Mouse (Mus musculus): Measurements from ENCODE around the gene Manba. TPM values are rescaled to one million over a fixed set of nuclear protein-coding genes. Genes with fewer than 3 reads are reported as not detected.
"Not testable (repeated sequence)": the region's sequence is repeated elsewhere in the genome, so short reads cannot be mapped to it uniquely, and the experiment has no call there.

Manba gene
- polyA plus RNA-seq, 1 experiment from 2014 or later = 3.8 TPM

DNA sequence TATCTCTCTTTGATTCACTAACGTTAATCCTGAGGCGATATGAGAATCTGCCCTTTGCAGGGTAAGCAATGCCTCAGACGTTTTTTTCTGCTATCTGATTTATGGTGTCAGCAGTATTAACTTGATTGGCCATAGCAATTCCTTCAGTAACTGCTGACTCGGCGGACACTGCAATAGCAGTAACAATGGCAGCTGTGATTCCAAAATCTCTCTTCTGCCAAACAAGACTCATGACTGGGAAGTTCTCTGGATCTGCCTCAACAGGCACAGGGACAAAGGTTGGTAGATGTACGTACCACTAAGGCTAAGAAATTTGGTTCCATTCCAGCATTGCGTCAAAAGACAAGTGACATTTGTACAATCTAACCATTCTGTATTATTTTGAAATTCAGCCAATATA, 7.9 kb downstream of the Manba start:
- not testable (repeated sequence) for H3K9me3 ChIP-seq (ENCODE audit: control insufficient read depth, low read length); H3K36me3 ChIP-seq (ENCODE audit: control insufficient read depth, insufficient read depth, low read length); H3K27ac ChIP-seq (ENCODE audit: low read depth, low read length); H3K27me3 ChIP-seq (ENCODE audit: control insufficient read depth, insufficient read depth, low read length); DNase-seq (ENCODE audit: low spot score); H3K4me3 ChIP-seq (ENCODE audit: low read depth, low read length); H3K4me1 ChIP-seq (replicated peaks; ENCODE audit: control insufficient read depth, insufficient read depth, low read length); H3K9ac ChIP-seq (ENCODE audit: low read length); ATAC-seq (replicated peaks; ENCODE audit: low FRiP score); H3K4me2 ChIP-seq (ENCODE audit: low read depth, low read length, severe bottlenecking)
- 89% methylated on average over 7 of the region's 7 CpGs for WGBS

DNA sequence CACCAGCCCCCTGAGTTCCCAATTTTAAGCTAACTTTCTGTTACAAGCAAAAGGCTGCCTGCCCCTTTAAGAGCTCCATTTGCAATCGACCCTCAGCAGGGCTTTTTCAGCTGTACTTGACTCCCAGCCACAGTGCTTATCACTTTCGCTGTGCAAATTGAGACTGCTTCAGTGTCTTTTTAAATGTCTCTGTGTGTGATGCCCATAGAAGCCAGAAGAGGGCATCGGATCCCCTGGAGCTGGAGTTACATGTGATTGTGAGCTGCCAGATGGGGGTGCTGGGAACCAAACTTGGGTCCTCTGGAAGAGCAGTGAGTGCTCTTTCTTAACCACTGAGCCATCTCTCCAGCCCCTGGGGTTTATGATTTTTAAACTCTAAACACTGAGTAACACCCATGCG, 12.5 kb downstream of the Manba start:
- not testable (repeated sequence) for H3K9me3 ChIP-seq (ENCODE audit: control insufficient read depth, low read length); H3K4me3 ChIP-seq (ENCODE audit: low read depth, low read length); H3K27ac ChIP-seq (ENCODE audit: low read depth, low read length); H3K36me3 ChIP-seq (ENCODE audit: control insufficient read depth, insufficient read depth, low read length); H3K4me1 ChIP-seq (replicated peaks; ENCODE audit: control insufficient read depth, insufficient read depth, low read length); H3K27me3 ChIP-seq (ENCODE audit: control insufficient read depth, insufficient read depth, low read length); H3K4me2 ChIP-seq (ENCODE audit: low read depth, low read length, severe bottlenecking); ATAC-seq (replicated peaks; ENCODE audit: low FRiP score); H3K9ac ChIP-seq (ENCODE audit: low read length); DNase-seq (ENCODE audit: low spot score)
- 88% methylated on average over 4 of the region's 4 CpGs for WGBS

DNA sequence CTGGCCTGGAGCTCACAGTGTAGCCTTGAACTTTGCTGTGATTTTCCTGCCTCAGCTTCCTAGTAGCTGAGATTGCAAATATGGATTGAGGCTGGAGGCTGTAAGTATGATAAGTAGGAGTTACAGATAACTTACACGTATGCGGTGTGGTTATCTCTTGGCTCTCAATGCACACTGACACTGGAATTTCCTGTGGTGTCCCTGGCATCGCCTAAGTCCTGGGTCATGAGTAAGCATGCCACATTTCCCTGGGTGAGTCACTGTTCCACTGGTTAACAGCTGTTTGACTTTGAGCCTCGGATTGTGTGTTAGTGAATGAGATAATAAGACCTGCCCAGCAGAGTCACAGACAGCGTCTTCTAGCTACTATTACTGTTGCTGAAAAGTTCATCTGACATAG, 13.5 kb downstream of the Manba start:
- no peak overlapping the region for H3K27ac ChIP-seq (ENCODE audit: low read depth, low read length)
- no peaks in the 10 kb centered on the region for H3K9me3 ChIP-seq (ENCODE audit: control insufficient read depth, low read length)
- no peak for DNase-seq (ENCODE audit: low spot score)
- no peaks in the 10 kb centered on the region for H3K4me1 ChIP-seq (replicated peaks; ENCODE audit: control insufficient read depth, insufficient read depth, low read length)
- WGBS = 86% methylated on average over 5 of the region's 5 CpGs
- no peak overlapping the region for H3K9ac ChIP-seq (ENCODE audit: low read length)
- no peak overlapping the region for H3K4me2 ChIP-seq (ENCODE audit: low read depth, low read length, severe bottlenecking)
- H3K27me3 ChIP-seq (ENCODE audit: control insufficient read depth, insufficient read depth, low read length) = no peaks in the 10 kb centered on the region
- ATAC-seq (replicated peaks; ENCODE audit: low FRiP score) = no peak
- H3K4me3 ChIP-seq (ENCODE audit: low read depth, low read length) = no peak overlapping the region
- H3K36me3 ChIP-seq (ENCODE audit: control insufficient read depth, insufficient read depth, low read length) = no peaks in the 10 kb centered on the region

DNA sequence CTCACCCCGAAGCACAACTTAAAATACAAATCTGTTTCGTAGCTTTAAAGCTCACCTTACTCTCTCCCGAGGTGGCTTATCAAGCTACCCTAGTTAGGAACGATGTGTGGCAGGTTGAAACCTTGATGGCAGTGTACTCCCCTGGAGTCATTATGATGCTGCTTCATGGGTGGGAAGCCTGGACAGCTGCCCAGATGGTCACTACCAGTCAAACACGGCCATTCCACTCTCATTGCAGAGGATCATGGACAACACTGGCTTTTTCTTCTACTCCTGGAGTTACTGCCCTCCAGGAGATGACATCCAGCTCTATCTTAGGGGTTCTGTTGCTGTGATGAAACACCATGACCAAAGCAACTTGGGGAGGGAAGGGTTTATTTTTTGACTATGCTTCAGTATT, 17.7 kb downstream of the Manba start:
- WGBS = 91% methylated on average over 5 of the region's 5 CpGs
- Histone ChIP-seq H3K4me1 (replicated peaks; ENCODE audit: control insufficient read depth, insufficient read depth, low read length) (no peaks in the 10 kb centered on the region), H3K36me3 (ENCODE audit: control insufficient read depth, insufficient read depth, low read length) (no peaks in the 10 kb centered on the region), H3K4me3 (ENCODE audit: low read depth, low read length) (no peak overlapping the region), H3K27ac (ENCODE audit: low read depth, low read length) (no peak overlapping the region), H3K4me2 (ENCODE audit: low read depth, low read length, severe bottlenecking) (no peak overlapping the region), H3K9me3 (ENCODE audit: control insufficient read depth, low read length) (no peaks in the 10 kb centered on the region), H3K9ac (ENCODE audit: low read length) (no peak overlapping the region), H3K27me3 (ENCODE audit: control insufficient read depth, insufficient read depth, low read length) (no peaks in the 10 kb centered on the region)
- no peak for DNase-seq (ENCODE audit: low spot score)
- no peak for ATAC-seq (replicated peaks; ENCODE audit: low FRiP score)

DNA sequence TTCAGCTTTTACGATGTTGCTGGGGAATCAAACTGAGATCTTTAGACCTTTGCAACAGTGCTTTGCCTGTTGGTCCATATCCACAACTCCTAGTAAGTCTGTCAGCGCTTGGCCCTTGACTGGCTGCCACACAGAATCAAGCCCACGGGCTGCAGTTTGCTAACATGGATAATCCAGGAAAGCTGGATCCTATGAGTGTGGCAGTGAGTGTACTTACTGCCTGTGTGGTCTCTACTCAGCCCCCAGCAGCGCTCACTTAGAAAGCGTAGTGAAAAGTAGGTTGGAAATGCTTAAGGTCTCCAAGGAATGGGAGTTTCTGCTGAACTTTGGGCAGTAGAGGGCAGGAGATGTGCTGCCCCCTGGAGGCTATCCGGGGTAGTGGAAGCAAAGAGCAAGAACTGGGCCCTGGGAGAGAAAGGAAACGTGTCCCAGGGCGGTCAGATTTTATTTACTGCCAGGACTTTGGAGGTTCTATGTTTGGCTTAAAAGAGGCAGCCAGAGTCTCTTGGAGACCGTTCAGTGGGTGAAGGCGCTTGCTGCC, 20.0 kb downstream of the Manba start:
- Histone ChIP-seq H3K4me1 (replicated peaks; ENCODE audit: control insufficient read depth, insufficient read depth, low read length) (no peaks in the 10 kb centered on the region), H3K36me3 (ENCODE audit: control insufficient read depth, insufficient read depth, low read length) (no peaks in the 10 kb centered on the region), H3K9me3 (ENCODE audit: control insufficient read depth, low read length) (no peaks in the 10 kb centered on the region), H3K27me3 (ENCODE audit: control insufficient read depth, insufficient read depth, low read length) (no peaks in the 10 kb centered on the region), H3K9ac (ENCODE audit: low read length) (no peak overlapping the region), H3K4me2 (ENCODE audit: low read depth, low read length, severe bottlenecking) (no peak overlapping the region), H3K4me3 (ENCODE audit: low read depth, low read length) (no peak overlapping the region), H3K27ac (ENCODE audit: low read depth, low read length) (no peak overlapping the region)
- 68% methylated on average over 10 of the region's 10 CpGs for WGBS
- DNase-seq (ENCODE audit: low spot score) = peak; percentile 63
- ATAC-seq (replicated peaks; ENCODE audit: low FRiP score) = no peak

DNA sequence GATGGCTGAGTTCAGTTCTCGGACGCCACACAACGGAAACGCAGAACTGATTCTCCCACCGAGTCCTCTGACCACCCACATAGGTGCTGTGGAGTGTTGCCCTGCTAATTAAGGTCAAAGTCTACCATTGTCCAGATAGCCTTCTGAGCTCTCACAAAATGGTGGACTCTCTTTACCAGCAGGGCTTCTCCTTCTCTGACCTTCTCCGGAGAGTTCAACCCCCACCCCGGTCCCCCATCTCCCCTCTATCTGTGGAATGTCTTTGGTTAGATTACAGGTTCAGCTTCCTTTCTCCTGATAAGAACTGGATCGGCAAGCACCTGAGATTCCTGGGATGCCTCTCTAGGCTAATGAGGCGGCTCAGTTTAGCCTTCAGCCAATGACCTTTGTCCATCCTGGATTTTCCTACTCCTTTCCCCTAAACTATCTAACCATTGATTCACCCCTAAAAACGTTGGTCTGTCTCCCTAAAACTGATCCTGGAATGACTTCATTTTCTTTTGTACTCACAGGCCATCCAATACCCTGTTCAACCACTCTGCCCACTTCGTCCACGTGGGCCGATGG, 20.6 kb downstream of the Manba start:
- no peak overlapping the region for H3K4me3 ChIP-seq (ENCODE audit: low read depth, low read length)
- WGBS = 88% methylated on average over 13 of the region's 13 CpGs
- no peaks in the 10 kb centered on the region for H3K36me3 ChIP-seq (ENCODE audit: control insufficient read depth, insufficient read depth, low read length)
- no peak overlapping the region for H3K4me2 ChIP-seq (ENCODE audit: low read depth, low read length, severe bottlenecking)
- H3K27ac ChIP-seq (ENCODE audit: low read depth, low read length) = no peak overlapping the region
- H3K4me1 ChIP-seq (replicated peaks; ENCODE audit: control insufficient read depth, insufficient read depth, low read length) = no peaks in the 10 kb centered on the region
- DNase-seq (ENCODE audit: low spot score) (no peak), ATAC-seq (replicated peaks; ENCODE audit: low FRiP score) (no peak)
- H3K27me3 ChIP-seq (ENCODE audit: control insufficient read depth, insufficient read depth, low read length) = no peaks in the 10 kb centered on the region
- no peaks in the 10 kb centered on the region for H3K9me3 ChIP-seq (ENCODE audit: control insufficient read depth, low read length)
- H3K9ac ChIP-seq (ENCODE audit: low read length) = no peak overlapping the region

DNA sequence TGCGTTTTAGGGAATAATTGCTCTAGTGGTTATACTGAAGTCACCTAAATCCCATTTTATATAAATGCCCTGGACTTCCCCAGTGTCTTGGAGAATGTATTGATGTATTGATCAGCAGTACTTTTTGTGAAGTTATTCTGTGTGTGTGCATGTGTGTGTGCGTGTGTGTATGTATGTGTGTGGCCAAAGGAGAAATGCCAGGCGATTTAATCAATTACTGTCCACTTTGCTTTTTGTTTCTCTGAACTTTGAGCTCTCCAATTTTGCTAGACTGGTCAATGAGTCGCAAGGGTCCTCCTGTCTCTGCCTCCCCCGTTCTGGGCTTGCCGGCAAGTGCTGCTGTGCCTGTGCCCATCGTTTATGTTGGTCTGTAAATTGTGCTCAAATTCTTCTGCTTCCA, 22.1 kb downstream of the Manba start:
- Histone ChIP-seq H3K4me3 (ENCODE audit: low read depth, low read length) (no peak overlapping the region), H3K9ac (ENCODE audit: low read length) (no peak overlapping the region), H3K36me3 (ENCODE audit: control insufficient read depth, insufficient read depth, low read length) (no peaks in the 10 kb centered on the region), H3K9me3 (ENCODE audit: control insufficient read depth, low read length) (no peaks in the 10 kb centered on the region), H3K27ac (ENCODE audit: low read depth, low read length) (no peak overlapping the region), H3K27me3 (ENCODE audit: control insufficient read depth, insufficient read depth, low read length) (no peaks in the 10 kb centered on the region), H3K4me1 (replicated peaks; ENCODE audit: control insufficient read depth, insufficient read depth, low read length) (no peaks in the 10 kb centered on the region), H3K4me2 (ENCODE audit: low read depth, low read length, severe bottlenecking) (no peak overlapping the region)
- no peak for ATAC-seq (replicated peaks; ENCODE audit: low FRiP score)
- no peak for DNase-seq (ENCODE audit: low spot score)
- WGBS = 88% methylated on average over 7 of the region's 7 CpGs

DNA sequence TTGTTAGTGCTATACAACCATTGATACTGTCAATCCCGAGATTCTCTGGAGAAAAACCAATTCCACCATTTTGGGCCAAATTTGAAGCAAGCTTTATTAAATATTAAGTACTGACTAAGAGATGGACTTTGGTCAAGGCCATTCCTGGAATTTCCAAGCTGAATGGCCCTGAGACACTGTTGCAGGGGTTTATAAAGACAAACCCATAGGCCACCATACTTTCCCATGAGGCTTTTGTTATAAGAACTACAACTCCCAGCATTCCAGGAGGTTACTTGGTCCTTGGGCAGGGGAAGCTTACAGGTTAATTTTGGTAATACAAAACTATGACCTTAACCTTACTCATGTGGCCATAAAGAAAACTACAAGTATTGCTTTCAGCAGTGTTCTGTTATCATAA, 22.8 kb downstream of the Manba start:
- no peak for DNase-seq (ENCODE audit: low spot score)
- Histone ChIP-seq H3K27me3 (ENCODE audit: control insufficient read depth, insufficient read depth, low read length) (no peaks in the 10 kb centered on the region), H3K4me2 (ENCODE audit: low read depth, low read length, severe bottlenecking) (no peak overlapping the region), H3K9ac (ENCODE audit: low read length) (no peak overlapping the region), H3K4me1 (replicated peaks; ENCODE audit: control insufficient read depth, insufficient read depth, low read length) (no peaks in the 10 kb centered on the region), H3K36me3 (ENCODE audit: control insufficient read depth, insufficient read depth, low read length) (no peaks in the 10 kb centered on the region), H3K27ac (ENCODE audit: low read depth, low read length) (no peak overlapping the region), H3K4me3 (ENCODE audit: low read depth, low read length) (no peak overlapping the region), H3K9me3 (ENCODE audit: control insufficient read depth, low read length) (no peaks in the 10 kb centered on the region)
- ATAC-seq (replicated peaks; ENCODE audit: low FRiP score) = no peak
- WGBS = 75% methylated on average over 1 of the region's 1 CpGs

DNA sequence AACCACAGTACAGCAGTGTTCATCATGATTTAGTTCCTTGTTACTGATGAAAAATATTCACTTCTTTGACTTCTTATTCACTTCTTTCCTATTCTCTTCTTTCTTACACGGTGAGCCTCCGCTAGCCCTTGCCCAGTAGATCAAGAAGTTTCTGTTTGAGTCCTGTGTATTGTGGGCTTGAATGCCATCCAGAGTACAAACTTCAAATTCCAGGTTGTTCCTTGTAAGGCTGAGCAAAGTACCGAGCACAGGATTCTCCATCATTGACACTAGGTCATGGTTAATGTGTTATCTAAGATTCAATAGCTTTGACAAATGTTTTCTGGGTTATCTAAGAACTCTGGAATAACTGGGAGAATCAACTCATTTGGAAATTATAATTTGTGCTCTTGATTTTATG, 25.0 kb downstream of the Manba start:
- no peak overlapping the region for H3K4me2 ChIP-seq (ENCODE audit: low read depth, low read length, severe bottlenecking)
- DNase-seq (ENCODE audit: low spot score) (no peak), ATAC-seq (replicated peaks; ENCODE audit: low FRiP score) (no peak)
- no peaks in the 10 kb centered on the region for H3K27me3 ChIP-seq (ENCODE audit: control insufficient read depth, insufficient read depth, low read length)
- 89% methylated on average over 3 of the region's 3 CpGs for WGBS
- no peak overlapping the region for H3K4me3 ChIP-seq (ENCODE audit: low read depth, low read length)
- H3K27ac ChIP-seq (ENCODE audit: low read depth, low read length) = no peak overlapping the region
- no peak overlapping the region for H3K9ac ChIP-seq (ENCODE audit: low read length)
- H3K4me1 ChIP-seq (replicated peaks; ENCODE audit: control insufficient read depth, insufficient read depth, low read length) = no peaks in the 10 kb centered on the region
- H3K36me3 ChIP-seq (ENCODE audit: control insufficient read depth, insufficient read depth, low read length) = no peaks in the 10 kb centered on the region
- no peaks in the 10 kb centered on the region for H3K9me3 ChIP-seq (ENCODE audit: control insufficient read depth, low read length)
